Mouse (Mus musculus): ENCODE results near the gene Arf6. TPM values are rescaled to one million over a fixed set of nuclear protein-coding genes. Genes with fewer than 3 reads are reported as not detected.
"Not testable (repeated sequence)": the region's sequence is repeated elsewhere in the genome, so short reads cannot be mapped to it uniquely, and the experiment has no call there.

The Arf6 gene
- polyA plus RNA-seq, 1 experiment from 2014 or later = 49.9 TPM

GRCm38 (mm10) chr12:69357300-69357646 lies 14.7 kb upstream of the Arf6 start:
- 5% methylated on average over 13 of the region's 13 CpGs for WGBS
- ATAC-seq (ENCODE audit: insufficient number of reproducible peaks, insufficient read depth, low FRiP score, low read depth) = no peak
- H3K27ac ChIP-seq (replicated peaks in 1 of 2; ENCODE audit: control insufficient read depth in 1 of 2, insufficient read depth in 1 of 2, low read depth in 2 of 2, low read length in 2 of 2) = peak overlapping the region in 1 of 2 experiments; percentile 63; a peak in 3 of 4 replicates

GRCm38 (mm10) chr12:69360655-69360996 lies 11.3 kb upstream of the Arf6 start:
- Histone ChIP-seq H3K9me3 (ENCODE audit: control insufficient read depth, low read length) (no peaks in the 10 kb centered on the region), H3K4me3 (ENCODE audit: control insufficient read depth in 1 of 2, insufficient read depth in 1 of 2, low read depth in 1 of 2, low read length in 2 of 2) (no peak overlapping the region), H3K27me3 (ENCODE audit: control insufficient read depth, insufficient read depth, low read length) (no peaks in the 10 kb centered on the region), H3K4me2 (ENCODE audit: low read length) (peak overlapping the region; percentile 70; the same call in 1 of the 2 replicates), H3K9ac (ENCODE audit: low read length) (no peak overlapping the region), H3K36me3 (ENCODE audit: control insufficient read depth, insufficient read depth, low read length) (no peaks in the 10 kb centered on the region), H3K4me1 (ENCODE audit: control insufficient read depth in 2 of 2, insufficient read depth in 2 of 2, low read length in 2 of 2) (peaks cover 0 to 10% of the 10 kb centered on the region in 2 experiments; a peak in 2 of 4 replicates), H3K27ac (replicated peaks in 1 of 2; ENCODE audit: control insufficient read depth in 1 of 2, insufficient read depth in 1 of 2, low read depth in 2 of 2, low read length in 2 of 2) (no peak overlapping the region)
- 17% methylated on average over 5 of the region's 5 CpGs for WGBS
- no peak for ATAC-seq (ENCODE audit: insufficient number of reproducible peaks, insufficient read depth, low FRiP score, low read depth)

More at GRCm38 (mm10) chr12:69357300-69357646, 14.7 kb upstream of the Arf6 start:
- peaks cover 0 to 4% of the 10 kb centered on the region in 2 experiments; a peak in 1 of 4 replicates for H3K4me1 ChIP-seq (ENCODE audit: control insufficient read depth in 2 of 2, insufficient read depth in 2 of 2, low read length in 2 of 2)
- H3K9ac ChIP-seq (ENCODE audit: low read length) = peak overlapping the region; percentile 90
- H3K4me3 ChIP-seq (ENCODE audit: control insufficient read depth in 1 of 2, insufficient read depth in 1 of 2, low read depth in 1 of 2, low read length in 2 of 2) = peak overlapping the region; percentile 71 to 99
- H3K27me3 ChIP-seq (ENCODE audit: control insufficient read depth, insufficient read depth, low read length) = no peaks in the 10 kb centered on the region
- peak overlapping the region; percentile 55 for H3K4me2 ChIP-seq (ENCODE audit: low read length)
- no peaks in the 10 kb centered on the region for H3K9me3 ChIP-seq (ENCODE audit: control insufficient read depth, low read length)
- H3K36me3 ChIP-seq (ENCODE audit: control insufficient read depth, insufficient read depth, low read length) = peaks cover 32% of the 10 kb centered on the region

GRCm38 (mm10) chr12:69360997-69361899 lies 10.7 kb upstream of the Arf6 start:
- peak; percentile 96 for ATAC-seq (ENCODE audit: insufficient number of reproducible peaks, insufficient read depth, low FRiP score, low read depth)
- Histone ChIP-seq H3K4me2 (ENCODE audit: low read length) (peak overlapping the region; percentile 70), H3K4me3 (ENCODE audit: control insufficient read depth in 1 of 2, insufficient read depth in 1 of 2, low read depth in 1 of 2, low read length in 2 of 2) (peak overlapping the region; percentile 53 to 60), H3K27ac (replicated peaks in 1 of 2; ENCODE audit: control insufficient read depth in 1 of 2, insufficient read depth in 1 of 2, low read depth in 2 of 2, low read length in 2 of 2) (peak overlapping the region; percentile 86 to 93), H3K9ac (ENCODE audit: low read length) (peak overlapping the region; percentile 75)
- not testable (repeated sequence) for H3K4me1 ChIP-seq (ENCODE audit: control insufficient read depth in 2 of 2, insufficient read depth in 2 of 2, low read length in 2 of 2); H3K36me3 ChIP-seq (ENCODE audit: control insufficient read depth, insufficient read depth, low read length); H3K27me3 ChIP-seq (ENCODE audit: control insufficient read depth, insufficient read depth, low read length); H3K9me3 ChIP-seq (ENCODE audit: control insufficient read depth, low read length)
- 1% methylated on average over 39 of the region's 50 CpGs for WGBS

GRCm38 (mm10) chr12:69361919-69362318 lies 10.0 kb upstream of the Arf6 start:
- peak overlapping the region; percentile 86 to 93 for H3K27ac ChIP-seq (replicated peaks in 1 of 2; ENCODE audit: control insufficient read depth in 1 of 2, insufficient read depth in 1 of 2, low read depth in 2 of 2, low read length in 2 of 2)
- 5% methylated on average over 10 of the region's 10 CpGs for WGBS
- H3K27me3 ChIP-seq (ENCODE audit: control insufficient read depth, insufficient read depth, low read length) = no peaks in the 10 kb centered on the region
- ATAC-seq (ENCODE audit: insufficient number of reproducible peaks, insufficient read depth, low FRiP score, low read depth) = no peak
- peaks cover 0 to 7% of the 10 kb centered on the region in 2 experiments; a peak in 2 of 4 replicates for H3K4me1 ChIP-seq (ENCODE audit: control insufficient read depth in 2 of 2, insufficient read depth in 2 of 2, low read length in 2 of 2)
- no peaks in the 10 kb centered on the region for H3K36me3 ChIP-seq (ENCODE audit: control insufficient read depth, insufficient read depth, low read length)
- peak overlapping the region; percentile 70 for H3K4me2 ChIP-seq (ENCODE audit: low read length)
- H3K9me3 ChIP-seq (ENCODE audit: control insufficient read depth, low read length) = no peaks in the 10 kb centered on the region
- peak overlapping the region; percentile 75 for H3K9ac ChIP-seq (ENCODE audit: low read length)
- peak overlapping the region; percentile 53 to 60 for H3K4me3 ChIP-seq (ENCODE audit: control insufficient read depth in 1 of 2, insufficient read depth in 1 of 2, low read depth in 1 of 2, low read length in 2 of 2)

GRCm38 (mm10) chr12:69362388-69362787 lies 9.6 kb upstream of the Arf6 start:
- H3K9ac ChIP-seq (ENCODE audit: low read length) = peak overlapping the region; percentile 75; the same call in 1 of the 2 replicates
- no peaks in the 10 kb centered on the region for H3K27me3 ChIP-seq (ENCODE audit: control insufficient read depth, insufficient read depth, low read length)
- H3K4me1 ChIP-seq (ENCODE audit: control insufficient read depth in 2 of 2, insufficient read depth in 2 of 2, low read length in 2 of 2) = peaks cover 0 to 7% of the 10 kb centered on the region in 2 experiments; a peak in 2 of 4 replicates
- no peaks in the 10 kb centered on the region for H3K36me3 ChIP-seq (ENCODE audit: control insufficient read depth, insufficient read depth, low read length)
- peak overlapping the region in 1 of 2 experiments; percentile 53; a peak in 2 of 4 replicates for H3K4me3 ChIP-seq (ENCODE audit: control insufficient read depth in 1 of 2, insufficient read depth in 1 of 2, low read depth in 1 of 2, low read length in 2 of 2)
- no peak overlapping the region for H3K27ac ChIP-seq (replicated peaks in 1 of 2; ENCODE audit: control insufficient read depth in 1 of 2, insufficient read depth in 1 of 2, low read depth in 2 of 2, low read length in 2 of 2)
- 43% methylated on average over 4 of the region's 4 CpGs for WGBS
- no peak for ATAC-seq (ENCODE audit: insufficient number of reproducible peaks, insufficient read depth, low FRiP score, low read depth)
- H3K4me2 ChIP-seq (ENCODE audit: low read length) = peak overlapping the region; percentile 70
- H3K9me3 ChIP-seq (ENCODE audit: control insufficient read depth, low read length) = no peaks in the 10 kb centered on the region

- not testable (repeated sequence) for H3K4me1 ChIP-seq (ENCODE audit: control insufficient read depth in 2 of 2, insufficient read depth in 2 of 2, low read length in 2 of 2); H3K9ac ChIP-seq (ENCODE audit: low read length); ATAC-seq (ENCODE audit: insufficient number of reproducible peaks, insufficient read depth, low FRiP score, low read depth); H3K4me3 ChIP-seq (ENCODE audit: control insufficient read depth in 1 of 2, insufficient read depth in 1 of 2, low read depth in 1 of 2, low read length in 2 of 2); H3K27me3 ChIP-seq (ENCODE audit: control insufficient read depth, insufficient read depth, low read length); H3K4me2 ChIP-seq (ENCODE audit: low read length); H3K9me3 ChIP-seq (ENCODE audit: control insufficient read depth, low read length); H3K27ac ChIP-seq (replicated peaks in 1 of 2; ENCODE audit: control insufficient read depth in 1 of 2, insufficient read depth in 1 of 2, low read depth in 2 of 2, low read length in 2 of 2); H3K36me3 ChIP-seq (ENCODE audit: control insufficient read depth, insufficient read depth, low read length)
- WGBS = 94% methylated on average over 7 of the region's 7 CpGs
Observed at GRCm38 (mm10) chr12:69363110-69363509, 8.8 kb upstream of the Arf6 start.

- peak overlapping the region; percentile 52 to 83 for H3K4me3 ChIP-seq (ENCODE audit: control insufficient read depth in 1 of 2, insufficient read depth in 1 of 2, low read depth in 1 of 2, low read length in 2 of 2)
- ATAC-seq (ENCODE audit: insufficient number of reproducible peaks, insufficient read depth, low FRiP score, low read depth) = 0 out of 2 replicates have a peak, but pooled peaks have one; percentile 32
- peak overlapping the region; percentile 75 for H3K9ac ChIP-seq (ENCODE audit: low read length)
- H3K27me3 ChIP-seq (ENCODE audit: control insufficient read depth, insufficient read depth, low read length) = no peaks in the 10 kb centered on the region
- peaks cover 0 to 7% of the 10 kb centered on the region in 2 experiments; a peak in 2 of 4 replicates for H3K4me1 ChIP-seq (ENCODE audit: control insufficient read depth in 2 of 2, insufficient read depth in 2 of 2, low read length in 2 of 2)
- H3K36me3 ChIP-seq (ENCODE audit: control insufficient read depth, insufficient read depth, low read length) = no peaks in the 10 kb centered on the region
- peak overlapping the region; percentile 78 to 79 for H3K27ac ChIP-seq (replicated peaks in 1 of 2; ENCODE audit: control insufficient read depth in 1 of 2, insufficient read depth in 1 of 2, low read depth in 2 of 2, low read length in 2 of 2)
- H3K9me3 ChIP-seq (ENCODE audit: control insufficient read depth, low read length) = no peaks in the 10 kb centered on the region
- H3K4me2 ChIP-seq (ENCODE audit: low read length) = peak overlapping the region; percentile 71
- 4% methylated on average over 32 of the region's 32 CpGs for WGBS
Observed at GRCm38 (mm10) chr12:69363899-69364762, 7.8 kb upstream of the Arf6 start.

Data from heart, embryonic 14.5 days (tissue).